Mouse (Mus musculus) gastrocnemius, adult 18-20 months (tissue): ENCODE results near the gene Ubxn6. TPM values are rescaled to one million over a fixed set of nuclear protein-coding genes. Genes with fewer than 3 reads are reported as not detected.

Source experiments
- DNase-seq: peaks from one replicate; pipeline ENCODE4 v3.0.0; 2021; ENCODE audit warnings: low spot score
- total RNA-seq, 2 experiments: library from RNA; stranded (reverse); gene quantifications; 2 replicates each; pipeline ENCODE4 v1.2.3; 2021

The Ubxn6 gene
- total RNA-seq, 2 experiments from 2014 or later = 62.9 to 69.0 TPM

DNA sequence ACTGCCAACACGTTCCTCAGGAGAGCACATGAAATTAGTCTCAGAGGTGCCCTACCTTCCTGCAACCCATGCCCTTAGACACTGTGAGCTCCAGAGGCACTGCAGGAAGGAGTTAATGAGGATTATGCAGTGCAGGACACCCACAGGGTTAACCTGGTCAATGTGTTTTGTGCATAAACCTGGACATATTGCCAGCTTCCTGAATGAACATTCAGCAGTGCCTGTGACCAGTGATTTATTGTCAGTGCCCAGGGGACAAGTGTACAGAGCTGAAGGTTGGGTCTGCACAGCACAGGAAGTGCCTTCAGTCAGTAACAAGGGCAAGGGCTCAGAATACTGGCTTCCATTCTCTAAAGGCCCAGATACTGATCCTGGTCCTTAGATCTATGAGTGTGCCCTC is 47.9 kb downstream of the Ubxn6 start:
- no peak for DNase-seq

DNA sequence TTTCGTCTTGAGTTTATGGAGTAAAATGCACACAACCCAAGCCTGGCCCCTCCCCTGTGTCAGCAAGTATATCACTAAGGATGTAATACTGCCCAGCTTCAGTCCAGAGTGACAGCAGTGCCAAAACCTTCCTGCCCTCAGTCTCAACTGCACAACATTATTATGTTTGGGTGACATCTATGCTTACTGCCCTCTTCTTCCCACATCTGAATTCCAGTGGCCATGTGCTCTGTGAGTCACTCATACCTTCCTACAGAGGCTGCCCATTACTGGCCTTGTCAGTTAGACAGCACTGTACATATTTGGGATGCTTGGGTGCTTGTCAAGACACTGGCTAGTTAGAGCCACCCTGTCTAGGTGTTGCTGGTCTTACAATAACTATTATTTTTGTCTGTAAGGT is 48.5 kb downstream of the Ubxn6 start:
- DNase-seq = no peak

DNA sequence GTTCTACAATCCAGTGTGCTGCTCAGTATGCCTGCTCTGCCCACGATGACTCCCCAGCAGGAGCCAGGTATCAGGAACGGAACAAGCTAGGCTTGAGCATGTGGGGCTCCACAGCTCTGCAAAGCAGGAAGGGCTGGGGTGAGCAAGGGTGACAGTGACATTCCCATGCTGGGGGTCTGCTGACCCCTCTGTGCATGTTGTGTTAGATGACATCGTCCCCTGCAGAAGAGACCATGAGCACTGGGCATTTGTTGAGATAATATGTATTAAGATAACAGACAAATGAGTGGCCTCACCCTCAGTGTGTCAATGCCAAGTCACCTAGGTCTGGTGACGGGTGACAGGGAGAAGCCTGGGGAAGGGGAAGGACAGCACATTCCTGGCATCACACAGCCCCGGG is 49.9 kb downstream of the Ubxn6 start:
- DNase-seq = no peak

GRCm38 (mm10) chr17:56024476-56024875 is 50.4 kb downstream of the Ubxn6 start:
- no peak for DNase-seq

GRCm38 (mm10) chr17:56023386-56023785 is 51.4 kb downstream of the Ubxn6 start:
- no peak for DNase-seq

DNA sequence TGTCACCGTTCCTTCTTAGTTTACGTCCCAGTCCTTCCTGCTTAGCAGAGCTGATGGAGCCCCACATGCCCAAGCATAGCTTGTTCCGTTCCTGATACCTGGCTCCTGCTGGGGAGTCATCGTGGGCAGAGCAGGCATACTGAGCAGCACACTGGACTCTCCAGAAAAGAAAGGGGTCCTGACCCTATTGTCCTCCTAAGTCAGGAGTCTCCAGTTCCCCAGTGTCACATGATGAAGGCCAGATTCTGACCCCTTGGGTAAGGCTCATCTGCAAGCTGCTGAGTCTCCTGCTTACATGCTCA is 51.9 kb downstream of the Ubxn6 start:
- DNase-seq = no peak

DNA sequence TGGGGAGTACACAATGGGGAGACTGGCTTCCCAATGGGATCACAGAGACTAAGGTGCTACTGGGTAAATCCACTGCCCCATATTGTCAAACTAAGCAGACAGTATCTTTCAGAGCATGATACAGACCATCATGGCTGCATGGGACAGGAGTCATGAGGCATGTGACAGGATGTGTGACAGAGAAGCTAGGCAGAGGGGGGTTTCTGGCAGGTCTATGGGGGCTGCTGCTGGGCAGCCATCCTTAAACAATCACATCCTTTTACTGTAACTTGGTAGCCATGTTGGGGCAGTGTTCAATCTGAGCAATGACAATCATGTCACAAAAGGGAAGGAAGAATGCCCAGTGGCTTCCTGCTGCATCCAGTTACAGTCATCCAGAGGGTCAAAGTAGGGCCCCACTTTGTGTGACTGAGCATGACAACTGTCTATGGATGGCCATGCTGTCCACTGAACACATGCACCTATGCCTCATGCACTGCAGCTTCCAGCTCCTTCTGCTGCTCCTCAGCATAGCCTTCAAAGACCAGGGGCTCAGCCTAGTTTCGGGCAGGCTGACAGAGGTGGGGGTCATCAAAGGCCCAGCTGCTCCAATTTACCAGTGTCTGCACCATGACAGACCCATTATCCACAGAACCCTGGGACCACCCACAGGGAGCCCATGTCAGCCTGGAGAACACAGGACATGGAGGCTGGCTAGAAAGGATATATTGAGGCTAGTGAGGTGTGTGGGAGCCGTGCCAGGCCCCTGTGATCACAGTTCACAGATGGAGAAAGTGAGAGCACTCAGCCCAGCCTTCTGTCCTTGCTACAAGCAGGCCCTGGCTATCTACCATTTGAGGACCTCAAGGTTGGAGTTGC is 52.5 kb downstream of the Ubxn6 start:
- no peak for DNase-seq

DNA sequence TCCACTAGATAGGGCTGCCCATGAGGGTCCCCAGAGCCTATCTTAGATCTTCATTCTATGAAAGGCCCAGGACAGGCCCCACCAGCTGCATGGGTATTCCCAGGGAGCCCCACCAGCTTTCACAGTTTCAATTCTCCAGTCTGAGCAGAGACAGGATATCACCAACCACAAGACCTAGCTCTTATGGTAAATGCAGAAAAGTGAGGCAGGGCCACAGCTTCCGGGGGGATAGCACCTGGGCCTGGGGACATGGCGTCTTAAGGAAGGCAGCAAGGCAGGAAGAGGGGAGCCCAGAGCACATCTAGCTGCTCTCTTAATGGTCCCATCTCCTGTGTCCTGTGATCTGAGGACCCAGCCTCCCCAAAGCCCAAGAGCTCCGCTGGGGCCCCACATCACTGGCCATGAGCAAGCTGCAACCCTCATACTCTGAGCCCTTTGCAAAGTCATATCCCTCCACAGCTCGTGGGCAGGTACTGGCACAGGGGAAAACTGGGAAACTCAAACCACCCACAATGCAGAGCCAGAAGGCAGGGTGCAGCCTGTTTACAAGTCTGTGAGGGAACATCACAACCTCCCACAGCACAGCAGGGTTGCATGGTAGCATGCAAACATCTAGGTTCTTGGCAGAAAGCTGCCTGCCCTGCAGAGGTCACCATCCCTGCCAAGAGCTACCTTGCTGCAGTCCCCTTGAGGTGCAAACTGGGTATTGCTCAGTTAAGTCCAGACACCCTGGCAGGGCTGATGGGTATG is 53.5 kb downstream of the Ubxn6 start:
- DNase-seq = no peak

GRCm38 (mm10) chr17:56020400-56021084 is 54.3 kb downstream of the Ubxn6 start:
- no peak for DNase-seq

DNA sequence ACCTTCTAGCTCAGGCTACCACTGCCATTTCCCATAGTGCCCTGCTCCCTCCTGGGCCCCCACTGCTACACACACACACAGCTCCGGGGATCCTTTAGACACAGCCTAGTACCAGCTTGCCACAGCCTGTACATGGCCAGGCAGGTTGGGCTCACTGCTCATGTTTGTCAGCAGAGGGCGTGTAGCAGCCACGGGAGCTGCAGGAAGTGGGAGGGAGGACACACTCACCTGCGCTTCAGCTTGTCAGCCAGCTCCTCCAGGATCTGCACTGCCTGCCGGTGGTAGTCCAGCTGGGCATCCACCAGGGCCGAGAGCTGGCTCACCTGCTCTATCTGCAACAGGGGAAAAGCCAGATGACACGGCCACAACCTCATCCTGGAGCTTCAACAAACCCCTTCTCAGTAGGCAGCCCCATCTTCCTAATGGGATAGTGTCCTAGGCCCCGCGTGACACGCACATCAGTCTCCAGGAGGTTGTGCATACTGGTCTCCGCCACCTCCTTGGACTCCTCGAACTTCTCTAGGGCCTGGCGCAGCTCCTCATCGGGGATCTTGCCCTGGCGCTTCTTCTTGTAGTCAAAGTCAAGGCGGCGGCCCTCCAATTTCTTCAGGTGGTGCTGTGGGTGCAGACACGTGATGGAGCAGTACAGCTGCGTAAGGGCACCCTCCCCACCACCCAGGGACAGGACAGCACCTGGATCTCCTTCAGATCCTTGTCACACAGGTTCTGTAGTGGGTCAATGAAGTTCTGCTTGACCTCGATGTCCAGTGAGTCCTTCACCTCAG is 56.3 kb downstream of the Ubxn6 start:
- DNase-seq = no peak

GRCm38 (mm10) chr17:56017848-56018247 is 57.0 kb downstream of the Ubxn6 start:
- DNase-seq = no peak

Other genes starting within 250 kb of the Ubxn6 start
- 1 to 10 TPM; 3.8 to 4.0 TPM for gene Zfp119a, start 196.1 kb downstream of the Ubxn6 start, total RNA-seq
- 1 to 10 TPM; 4.0 TPM for gene Zfp959, start 182.9 kb downstream of the Ubxn6 start, total RNA-seq
- 1 to 10 TPM; 3.0 to 3.2 TPM for gene Zfp119b, start 125.5 kb downstream of the Ubxn6 start, total RNA-seq
- gene Ebi3, start 122.4 kb downstream of the Ubxn6 start, total RNA-seq = under 1 TPM; 0.27 to 0.38 TPM
- 1 to 10 TPM; 7.4 to 8.0 TPM for gene Yju2, start 115.9 kb downstream of the Ubxn6 start, total RNA-seq
- under 1 TPM in 1 of 2 experiments, not detected in 1; 0.34 TPM for gene Shd, start 104.6 kb downstream of the Ubxn6 start, total RNA-seq
- gene Fsd1, start 88.5 kb downstream of the Ubxn6 start, total RNA-seq = not detected
- 1 to 10 TPM; 1.9 to 3.2 TPM for gene Stap2, start 69.4 kb downstream of the Ubxn6 start, total RNA-seq
- gene Mpnd, start 69.3 kb downstream of the Ubxn6 start, total RNA-seq = 10 to 100 TPM; 34.6 to 35.4 TPM
- gene Sh3gl1, start 38.4 kb downstream of the Ubxn6 start, total RNA-seq = 1 to 10 TPM; 7.7 to 7.9 TPM
- under 1 TPM; 0.46 to 0.95 TPM for gene Chaf1a, start 34.6 kb downstream of the Ubxn6 start, total RNA-seq
- gene Hdgfl2, start 4.6 kb upstream of the Ubxn6 start, total RNA-seq = 10 to 100 TPM; 23.2 to 25.5 TPM
- 100 to 1,000 TPM; 142 to 235 TPM for gene Plin4, start 34.8 kb upstream of the Ubxn6 start, total RNA-seq
- 10 to 100 TPM; 22.5 to 29.0 TPM for gene Plin5, start 42.6 kb upstream of the Ubxn6 start, total RNA-seq
- 10 to 100 TPM; 11.4 to 23.0 TPM for gene Lrg1, start 47.0 kb upstream of the Ubxn6 start, total RNA-seq
- 1 to 10 TPM; 1.5 to 3.7 TPM for gene Sema6b, start 65.3 kb upstream of the Ubxn6 start, total RNA-seq
- gene Tnfaip8l1, start 87.4 kb upstream of the Ubxn6 start, total RNA-seq = under 1 TPM; 0.21 to 0.25 TPM
- 10 to 100 TPM; 17.1 to 17.5 TPM for gene Mydgf, start 108.9 kb upstream of the Ubxn6 start, total RNA-seq
- 10 to 100 TPM; 35.6 to 41.6 TPM for gene Dpp9, start 143.9 kb upstream of the Ubxn6 start, total RNA-seq
- gene Fem1a, start 181.8 kb upstream of the Ubxn6 start, total RNA-seq = 100 to 1,000 TPM; 157 to 172 TPM
- 1 to 10 TPM; 2.0 to 2.5 TPM for gene Ticam1, start 201.8 kb upstream of the Ubxn6 start, total RNA-seq
- gene Plin3, start 217.8 kb upstream of the Ubxn6 start, total RNA-seq = 10 to 100 TPM; 32.4 to 50.3 TPM
- gene Arrdc5, start 225.3 kb upstream of the Ubxn6 start, total RNA-seq = not detected
- gene Uhrf1, start 228.3 kb upstream of the Ubxn6 start, total RNA-seq = under 1 TPM; 0.19 to 0.23 TPM